Mouse (Mus musculus): Measurements from ENCODE around the gene Gm10320.

GRCm38 (mm10) chr13:98540206-98540605, 48.4 kb upstream of the Gm10320 start:
- no peak for TF ChIP-seq CTCF (IDR thresholded peaks at IDR 0.05)
- no peak for TF ChIP-seq EP300 (IDR thresholded peaks at IDR 0.05)
